Mouse (Mus musculus): Measurements from ENCODE around the gene Ier2.

The Ier2 gene

DNA sequence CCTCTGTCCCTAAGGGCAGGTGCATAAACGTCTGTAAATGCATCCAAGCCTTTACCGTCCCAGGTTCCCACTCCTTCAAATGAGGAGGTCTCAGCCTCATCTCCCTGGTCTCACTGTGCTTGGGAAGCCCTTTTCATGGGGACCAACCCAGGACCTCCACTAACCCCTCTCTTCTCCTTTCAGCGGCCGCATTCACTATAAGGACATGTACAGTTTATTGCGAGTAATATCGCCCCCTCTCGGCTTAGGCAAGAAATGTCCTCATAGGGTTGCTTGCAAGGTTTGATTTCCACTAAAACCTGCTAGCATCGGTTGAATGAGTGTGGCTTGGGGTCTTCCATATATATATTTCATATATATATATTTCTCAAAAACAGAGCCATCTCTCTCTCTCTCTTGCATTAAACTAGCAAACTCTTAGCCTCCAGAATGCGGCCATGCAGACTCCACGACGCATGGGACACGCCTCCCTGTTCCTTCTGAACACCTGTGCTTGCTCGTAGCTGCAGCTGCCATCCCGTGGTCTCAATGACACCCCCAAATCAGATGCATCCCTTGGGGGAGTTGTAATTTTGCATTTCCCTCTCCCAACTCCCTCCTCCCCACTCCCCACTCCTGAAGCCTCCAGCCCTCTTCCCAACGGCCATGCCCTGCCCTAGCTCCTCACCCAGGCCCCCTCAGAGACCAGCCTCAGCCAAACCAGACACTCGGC lies 48.0 kb downstream of the Ier2 start:
- ATAC-seq (ENCODE audit: insufficient number of reproducible peaks, low FRiP score, low TSS enrichment) = no peak
